Mouse (Mus musculus) neural tube, embryonic 12.5 days (tissue): ENCODE data around the gene Znhit6. TPM values are rescaled to one million over a fixed set of nuclear protein-coding genes. Genes with fewer than 3 reads are reported as not detected.

Experiments used
- ATAC-seq: fragments of 200-750 bp; cut with Nextera tagmentation; 2 replicates; pipeline ENCODE4 v1.8.0; 2017; ENCODE audit warnings: low read depth, mild to moderate bottlenecking, moderate TSS enrichment, moderate library complexity; ENCODE audit not compliant: low FRiP score
- H3K27ac ChIP-seq: fragments of 300-500 bp; sonication (generic); 2 replicates; pipeline ENCODE4 v1.5.1; 2016
- H3K27me3 ChIP-seq: fragments of 300-500 bp; sonication (generic); replicated peaks from 2 replicates; pipeline ENCODE4 v1.6.1; 2016; ENCODE audit warnings: mild to moderate bottlenecking
- H3K36me3 ChIP-seq: fragments of 300-500 bp; sonication (generic); 2 replicates; pipeline ENCODE4 v1.6.1; 2016; ENCODE audit warnings: mild to moderate bottlenecking
- H3K4me1 ChIP-seq: fragments of 300-500 bp; sonication (generic); 2 replicates; pipeline ENCODE4 v1.6.1; 2016
- H3K4me2 ChIP-seq: fragments of 300-500 bp; sonication (generic); replicated peaks from 2 replicates; pipeline ENCODE4 v1.6.1; 2016; ENCODE audit warnings: mild to moderate bottlenecking
- H3K4me3 ChIP-seq: fragments of 300-500 bp; sonication (generic); 2 replicates; pipeline ENCODE4 v1.5.1; 2016
- H3K9ac ChIP-seq: fragments of 300-500 bp; sonication (generic); 2 replicates; pipeline ENCODE4 v1.6.1; 2016; ENCODE audit warnings: mild to moderate bottlenecking
- H3K9me3 ChIP-seq: fragments of 300-500 bp; sonication (generic); 2 replicates; pipeline ENCODE4 v1.6.1; 2016; ENCODE audit warnings: mild to moderate bottlenecking
- WGBS: fragments of 180-500 bp; shearing (Covaris S2); methylation state at CpG from one replicate; pipeline ENCODE4 v1.1.7; 2016; 5-methylcytosine and 5-hydroxymethylcytosine counted together
- polyA plus RNA-seq: library from polyadenylated mRNA; unstranded; fragments of >200 nt; fragmentation: Nextera tagmentation; extraction: Ambion mirVana; gene quantifications from 2 replicates; pipeline ENCODE4 v1.2.1, GENCODE M21; 2016

Gene Znhit6
- polyA plus RNA-seq, 1 experiment from 2014 or later: 38.4 TPM

DNA sequence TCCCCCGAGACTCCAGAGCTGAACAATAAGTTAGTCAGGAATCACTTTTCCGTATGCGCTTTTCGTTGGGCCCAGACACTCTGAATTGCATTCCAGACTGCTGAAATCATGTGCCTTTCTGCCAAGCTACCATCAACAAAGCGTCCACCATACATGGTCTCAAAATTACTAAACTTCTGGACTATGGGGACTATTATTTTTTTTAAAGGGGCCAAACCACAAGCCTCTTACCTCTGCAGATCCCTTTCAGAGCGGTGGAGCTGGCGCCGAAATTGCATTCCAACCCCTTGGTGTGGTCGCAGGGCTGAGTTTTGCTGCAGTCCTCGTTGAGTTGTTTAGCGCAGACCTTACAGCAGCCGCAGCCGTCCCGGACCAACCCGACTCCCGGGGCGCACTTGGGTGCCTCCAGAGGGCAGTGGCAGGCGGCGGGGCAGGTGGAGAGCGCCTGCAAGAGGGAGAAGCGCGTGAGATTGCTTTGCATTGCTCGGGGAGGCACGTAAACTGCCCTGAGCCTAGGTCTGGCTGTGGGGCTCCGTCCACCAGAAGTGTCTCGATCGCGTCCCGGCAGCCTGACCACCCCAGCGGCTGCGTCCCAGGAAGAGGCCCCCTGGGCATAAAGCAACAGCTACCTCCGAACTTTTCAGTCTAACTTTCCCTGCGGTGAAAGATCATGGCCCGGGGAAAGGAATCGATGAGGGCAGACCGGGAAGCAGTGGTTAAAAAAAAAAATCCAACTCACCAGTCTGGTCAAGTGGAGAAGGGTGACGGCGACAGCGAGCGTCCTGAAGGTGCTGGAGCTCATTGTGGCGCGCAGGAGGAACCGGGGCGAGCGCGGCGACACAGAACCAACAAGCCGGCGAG is 73.2 kb downstream of the Znhit6 start:
- Histone ChIP-seq H3K9me3 (no peaks in the 10 kb centered on the region), H3K4me1 (peaks cover 52% of the 10 kb centered on the region), H3K9ac (peak overlapping the region; percentile 79), H3K27ac (peak overlapping the region; percentile 23; the same call in 1 of the 2 replicates), H3K4me2 (peak overlapping the region; percentile 88), H3K27me3 (peaks cover 14% of the 10 kb centered on the region; the same call in 1 of the 2 replicates), H3K4me3 (peak overlapping the region; percentile 48), H3K36me3 (no peaks in the 10 kb centered on the region)
- under 1% methylated on average over 49 of the region's 49 CpGs for WGBS
- ATAC-seq: no peak; the same call in 1 of the 2 replicates

DNA sequence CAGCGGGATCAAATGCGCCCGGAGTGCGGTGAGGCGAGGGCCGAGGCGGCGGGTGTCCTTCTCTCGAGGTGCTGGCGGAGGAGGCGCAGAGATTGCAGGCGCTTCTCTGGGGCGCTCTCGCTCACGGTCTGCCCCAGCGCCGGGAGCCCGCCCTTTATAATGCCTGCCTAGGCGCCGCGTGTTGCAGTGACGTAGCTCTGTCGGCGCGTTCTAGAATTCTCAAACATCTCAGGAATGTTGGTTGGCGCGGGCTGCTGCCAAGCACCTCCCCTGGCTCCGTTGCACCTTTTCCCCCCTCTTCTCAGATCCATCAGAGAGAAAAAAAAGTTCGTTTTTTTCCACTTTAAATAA is 73.8 kb downstream of the Znhit6 start, which contains the start of gene Ccn1:
Gene Ccn1, minus strand, starts transcription at position 130 of the 351 bp plus-strand sequence.
- Histone ChIP-seq H3K36me3 (no peaks in the 10 kb centered on the region), H3K9ac (peak within 1 kb of the TSS; percentile 79), H3K27me3 (peaks cover 14% of the 10 kb centered on the region; the same call in 1 of the 2 replicates), H3K4me1 (peaks cover 52% of the 10 kb centered on the region), H3K27ac (peak within 1 kb of the TSS; percentile 23; the same call in 1 of the 2 replicates), H3K4me3 (peak within 1 kb of the TSS; percentile 48), H3K9me3 (no peaks in the 10 kb centered on the region), H3K4me2 (peak within 1 kb of the TSS; percentile 88)
- WGBS: under 1% methylated on average over 29 of the region's 29 CpGs
- peak; percentile 49 for ATAC-seq

DNA sequence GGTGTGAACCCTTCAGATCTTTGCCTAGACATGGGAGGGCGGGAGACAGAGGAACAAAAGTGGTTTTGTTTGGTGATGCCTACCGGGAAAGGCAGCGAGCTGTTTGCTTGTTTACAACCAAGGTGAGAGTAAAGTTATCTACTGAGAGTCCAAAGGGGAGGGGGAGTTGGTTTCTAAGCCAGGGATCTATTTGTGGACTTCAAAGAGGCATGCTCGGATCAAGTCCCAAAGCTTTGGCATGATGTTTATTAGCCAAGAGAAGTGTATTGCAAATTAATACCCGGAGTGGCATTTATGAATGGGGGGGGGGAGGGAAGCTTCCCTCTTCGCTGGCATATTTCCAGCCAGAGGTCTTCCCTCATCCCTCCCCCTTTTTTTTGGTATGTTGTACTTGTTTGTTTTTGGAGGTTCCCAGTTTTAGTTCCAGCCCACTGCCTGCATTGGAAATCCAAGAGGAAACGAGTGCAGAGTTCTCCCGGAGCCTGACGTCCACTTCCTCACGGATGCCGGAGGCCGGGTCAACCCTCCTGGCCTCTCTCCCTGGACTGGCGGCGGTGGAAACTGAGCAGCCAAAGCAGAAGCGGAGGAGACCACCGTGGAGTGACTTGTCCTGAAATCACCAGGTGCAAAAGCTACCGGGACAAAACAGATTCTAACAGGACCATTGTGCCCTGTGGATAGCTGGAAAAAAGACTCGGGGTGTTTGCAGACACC is 74.5 kb downstream of the Znhit6 start:
- ATAC-seq: no peak
- Histone ChIP-seq H3K27ac (no peak overlapping the region), H3K4me1 (peaks cover 52% of the 10 kb centered on the region), H3K9me3 (no peaks in the 10 kb centered on the region), H3K27me3 (peaks cover 14% of the 10 kb centered on the region; the same call in 1 of the 2 replicates), H3K4me3 (peak overlapping the region; percentile 48), H3K36me3 (no peaks in the 10 kb centered on the region), H3K9ac (peak overlapping the region; percentile 79; the same call in 1 of the 2 replicates), H3K4me2 (peak overlapping the region; percentile 88)
- WGBS: under 1% methylated on average over 18 of the region's 18 CpGs

DNA sequence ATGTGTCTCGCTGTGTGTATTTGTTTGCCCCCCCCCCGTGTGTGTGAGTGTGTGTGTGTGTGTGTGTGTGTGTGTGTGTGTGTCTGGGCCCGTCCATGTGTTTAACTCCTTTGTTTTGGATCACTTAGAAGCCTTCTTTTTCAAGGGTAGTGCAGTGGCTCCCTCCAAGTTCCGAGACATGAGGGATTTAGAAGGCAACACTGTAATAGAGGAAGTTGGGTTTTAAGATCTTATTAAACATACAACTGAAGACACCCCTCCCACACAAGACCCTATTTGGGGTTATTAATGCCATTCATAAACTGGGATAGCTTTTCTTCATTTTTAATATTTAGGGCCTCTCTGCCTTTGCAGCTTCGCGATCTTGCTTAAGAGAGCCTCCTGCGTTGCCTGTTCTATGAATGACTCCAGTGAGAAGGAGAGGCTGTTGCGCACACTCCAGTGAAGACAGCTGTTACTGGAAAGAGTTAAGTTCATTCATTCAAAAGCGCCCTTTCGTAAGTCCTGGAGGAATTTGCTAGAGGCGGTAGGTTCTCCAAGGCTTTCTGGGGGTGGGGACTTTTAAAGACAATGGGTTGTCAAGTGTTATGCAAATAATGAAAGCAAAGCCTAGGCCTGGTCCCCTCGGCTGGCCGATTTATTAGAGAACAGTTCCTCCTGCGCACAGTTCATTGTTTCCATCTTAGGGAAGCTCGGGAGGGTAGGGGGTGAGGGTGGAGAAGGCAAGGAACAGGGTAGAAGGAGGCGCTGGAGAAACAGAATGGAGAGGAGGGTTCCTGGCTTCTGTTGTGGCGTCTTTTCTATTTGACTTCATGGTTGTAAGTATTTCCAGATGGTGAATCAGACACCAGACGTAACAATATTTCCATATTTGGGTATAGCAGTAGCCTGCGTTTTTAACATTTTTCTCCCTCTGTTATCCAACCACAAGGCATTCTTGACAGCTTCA is 75.3 kb downstream of the Znhit6 start:
- no peak for ATAC-seq
- 3% methylated on average over 19 of the region's 19 CpGs for WGBS
- H3K27me3 ChIP-seq: peaks cover 14% of the 10 kb centered on the region; the same call in 1 of the 2 replicates

DNA sequence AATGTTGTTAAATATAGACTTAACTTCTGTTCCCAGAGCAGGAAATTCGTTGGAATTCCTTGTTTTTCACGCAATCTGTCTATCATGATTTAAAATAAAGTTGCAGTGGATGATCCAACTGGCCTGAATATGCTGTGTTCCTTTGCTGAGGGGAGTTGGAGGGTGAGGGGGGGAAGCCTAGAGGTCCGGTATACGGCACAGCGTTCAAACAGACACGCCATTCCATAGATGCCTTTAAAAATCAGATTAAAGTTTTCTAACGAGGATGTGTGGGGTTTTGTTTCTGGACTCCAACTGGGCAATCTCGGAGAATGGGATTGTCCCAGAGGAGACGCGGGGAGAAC is 75.9 kb downstream of the Znhit6 start:
- peak overlapping the region; percentile 88 for H3K4me2 ChIP-seq
- H3K4me1 ChIP-seq: peaks cover 47% of the 10 kb centered on the region
- 0 out of 2 replicates have a peak overlapping the region, but pooled peaks have one; percentile 12 for H3K27ac ChIP-seq
- ATAC-seq: no peak
- H3K9me3 ChIP-seq: no peaks in the 10 kb centered on the region
- H3K4me3 ChIP-seq: 0 out of 2 replicates have a peak overlapping the region, but pooled peaks have one; percentile 11
- peaks cover 14% of the 10 kb centered on the region; the same call in 1 of the 2 replicates for H3K27me3 ChIP-seq
- 3% methylated on average over 10 of the region's 10 CpGs for WGBS
- no peaks in the 10 kb centered on the region for H3K36me3 ChIP-seq
- H3K9ac ChIP-seq: 0 out of 2 replicates have a peak overlapping the region, but pooled peaks have one; percentile 21

More for the DNA sequence above, 75.3 kb downstream of the Znhit6 start:
- H3K9me3 ChIP-seq: no peaks in the 10 kb centered on the region
- 0 out of 2 replicates have a peak overlapping the region, but pooled peaks have one; percentile 16 for H3K27ac ChIP-seq
- H3K4me2 ChIP-seq: peak overlapping the region; percentile 88
- H3K9ac ChIP-seq: no peak overlapping the region
- H3K4me1 ChIP-seq: peaks cover 47% of the 10 kb centered on the region
- H3K36me3 ChIP-seq: no peaks in the 10 kb centered on the region
- H3K4me3 ChIP-seq: peak overlapping the region; percentile 48; the same call in 1 of the 2 replicates

DNA sequence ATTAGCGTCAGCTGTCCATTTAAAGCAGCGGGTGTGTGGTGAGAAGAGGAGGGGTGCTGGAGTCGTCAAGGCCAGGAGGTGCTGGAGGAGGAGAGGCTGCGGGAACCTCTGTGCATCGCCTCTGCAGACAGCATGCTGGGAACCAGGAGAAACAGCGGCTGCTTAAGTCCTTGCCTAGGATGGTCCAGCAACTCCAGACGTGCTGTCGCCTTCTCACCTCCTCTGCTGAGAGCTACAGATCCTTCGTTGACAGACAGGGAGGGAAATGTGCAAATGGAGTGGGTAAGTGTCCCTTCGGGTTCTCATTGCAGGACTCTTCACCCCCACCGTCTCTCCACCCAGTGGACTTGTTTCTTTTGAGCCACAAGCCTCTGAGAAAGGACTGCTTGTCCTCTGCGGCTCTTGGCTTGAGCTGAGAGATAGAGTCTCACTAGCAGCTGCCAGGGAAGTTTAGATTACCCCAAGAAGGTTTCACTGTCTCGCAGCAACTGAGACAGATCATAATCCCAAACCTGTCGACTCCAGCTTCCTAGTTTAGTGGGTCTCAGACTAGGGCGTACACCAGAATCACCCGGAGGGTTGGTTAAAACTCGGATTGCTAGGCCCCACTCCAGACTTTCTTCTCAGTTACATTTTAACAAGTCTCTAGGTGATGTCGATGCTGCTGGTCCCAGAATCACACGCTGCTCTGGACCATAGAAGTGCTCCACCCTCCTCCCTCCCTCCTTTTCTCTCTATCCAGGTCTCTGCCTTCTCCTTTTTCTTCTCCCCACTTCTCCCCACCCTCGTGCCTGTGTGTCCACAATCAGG is 76.5 kb downstream of the Znhit6 start:
- Histone ChIP-seq H3K36me3 (no peaks in the 10 kb centered on the region), H3K4me1 (peaks cover 44% of the 10 kb centered on the region), H3K27ac (0 out of 2 replicates have a peak overlapping the region, but pooled peaks have one; percentile 12), H3K27me3 (peaks cover 11% of the 10 kb centered on the region; the same call in 1 of the 2 replicates), H3K4me3 (peak overlapping the region; percentile 36), H3K4me2 (peak overlapping the region; percentile 88), H3K9me3 (no peaks in the 10 kb centered on the region), H3K9ac (peak overlapping the region; percentile 56)
- 7% methylated on average over 20 of the region's 20 CpGs for WGBS
- ATAC-seq: 0 out of 2 replicates have a peak, but pooled peaks have one; percentile 1

DNA sequence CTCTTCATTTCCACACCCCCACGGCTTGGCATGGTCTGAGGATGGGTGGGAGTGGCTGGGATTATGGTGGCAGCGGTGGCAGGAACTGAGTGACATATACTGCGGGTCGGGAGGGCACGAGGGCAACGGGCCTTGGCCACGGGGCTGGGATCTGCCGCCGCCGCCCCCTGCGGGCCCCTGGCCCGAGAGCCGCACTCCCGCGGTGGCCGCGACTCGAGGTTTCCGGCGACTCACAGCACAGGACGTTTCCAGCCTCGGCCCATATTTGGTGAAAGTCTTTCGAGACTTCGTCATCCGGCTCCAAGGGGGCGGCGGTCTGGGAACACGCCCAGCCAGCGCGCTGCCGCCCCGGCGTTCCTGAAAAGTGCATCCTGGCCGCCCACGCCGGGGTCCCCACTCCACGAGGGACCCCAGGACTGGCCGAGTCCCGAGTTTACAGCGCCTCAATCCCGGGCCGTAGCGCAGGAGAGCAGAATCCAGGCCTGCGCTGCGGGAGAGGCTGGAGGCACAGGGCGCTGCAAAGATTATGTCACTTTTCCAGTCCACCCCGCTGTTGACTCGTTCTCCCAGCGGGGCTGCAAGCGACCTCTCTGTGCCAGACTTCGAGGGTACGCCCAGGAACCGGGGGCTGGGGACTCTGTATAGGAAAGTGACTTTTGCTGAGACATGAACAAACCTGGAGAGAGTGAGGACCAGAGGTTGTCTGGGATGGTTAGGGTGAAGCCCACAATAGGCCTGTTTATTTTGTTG is 77.4 kb downstream of the Znhit6 start:
- Histone ChIP-seq H3K4me3 (peak overlapping the region; percentile 36), H3K27ac (no peak overlapping the region), H3K36me3 (no peaks in the 10 kb centered on the region), H3K9ac (peak overlapping the region; percentile 56), H3K4me2 (peak overlapping the region; percentile 88), H3K9me3 (no peaks in the 10 kb centered on the region), H3K4me1 (peaks cover 41% of the 10 kb centered on the region), H3K27me3 (0 out of 2 replicates have a peak, but pooled peaks cover 9% of the 10 kb centered on the region)
- ATAC-seq: peak; percentile 5; the same call in 1 of the 2 replicates
- WGBS: under 1% methylated on average over 52 of the region's 53 CpGs

DNA sequence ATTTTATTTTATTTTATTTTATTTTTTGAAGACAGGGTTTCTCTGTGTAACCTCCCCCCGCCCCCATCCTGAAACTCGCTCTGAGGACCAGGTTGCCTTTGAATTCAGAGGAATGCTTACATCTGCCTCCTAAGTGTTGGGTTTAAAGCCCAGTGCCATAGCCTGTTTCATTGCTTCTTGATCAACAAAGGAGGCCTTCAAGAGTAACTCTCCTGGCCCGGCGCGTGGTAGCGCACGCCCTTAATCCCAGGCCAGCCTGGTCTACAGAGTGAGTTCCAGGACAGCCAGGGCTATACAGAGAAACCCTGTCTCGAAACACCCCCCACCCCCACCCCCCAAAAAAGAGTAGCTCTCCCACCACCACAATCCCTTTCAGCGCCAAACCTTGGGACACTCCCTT is 78.0 kb downstream of the Znhit6 start:
- no peak for ATAC-seq
- Histone ChIP-seq H3K27me3 (0 out of 2 replicates have a peak, but pooled peaks cover 9% of the 10 kb centered on the region), H3K4me3 (no peak overlapping the region), H3K4me2 (peak overlapping the region; percentile 88; the same call in 1 of the 2 replicates), H3K4me1 (peaks cover 38% of the 10 kb centered on the region), H3K36me3 (no peaks in the 10 kb centered on the region), H3K9me3 (no peaks in the 10 kb centered on the region), H3K27ac (no peak overlapping the region), H3K9ac (no peak overlapping the region)
- 59% methylated on average over 9 of the region's 9 CpGs for WGBS
